Mouse (Mus musculus) forelimb bud, embryonic 11.5 days (tissue): ENCODE measurements around the gene Arhgef38.
A peak's percentile ranks its signal among the peaks of the same experiment; 100 is the strongest.

Experiments
- DNase-seq: peaks from one replicate; pipeline ENCODE4 v3.0.0-alpha.2; 2012; ENCODE audit warnings: low read depth, low spot score

Arhgef38 gene

DNA sequence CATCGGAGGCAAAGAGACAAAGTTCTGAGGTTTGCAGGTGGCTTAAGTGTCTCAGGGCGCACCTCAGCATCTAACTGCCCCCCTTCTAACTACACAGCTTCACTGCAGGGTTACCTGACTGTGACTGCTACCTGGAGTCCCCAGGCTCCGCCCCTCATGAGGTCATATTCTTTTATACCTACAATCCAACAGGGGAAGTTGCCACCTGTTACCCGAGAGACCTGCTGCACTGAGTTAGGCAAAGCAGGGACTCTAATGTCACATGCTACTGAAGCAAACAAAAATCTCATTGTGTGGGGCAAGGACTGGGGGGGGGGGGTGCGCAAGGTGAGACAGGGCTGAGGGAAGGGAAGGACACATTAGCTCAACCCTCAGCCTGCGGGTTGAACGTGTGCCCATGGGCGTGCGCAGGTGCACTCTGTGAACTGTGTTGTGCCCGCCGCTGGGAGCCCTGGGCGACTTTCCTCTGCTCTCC, at the start of gene Arhgef38:
TSS of gene Arhgef38 (minus strand) at position 129 of the 475 bp plus-strand sequence.
- no peak for DNase-seq

DNA sequence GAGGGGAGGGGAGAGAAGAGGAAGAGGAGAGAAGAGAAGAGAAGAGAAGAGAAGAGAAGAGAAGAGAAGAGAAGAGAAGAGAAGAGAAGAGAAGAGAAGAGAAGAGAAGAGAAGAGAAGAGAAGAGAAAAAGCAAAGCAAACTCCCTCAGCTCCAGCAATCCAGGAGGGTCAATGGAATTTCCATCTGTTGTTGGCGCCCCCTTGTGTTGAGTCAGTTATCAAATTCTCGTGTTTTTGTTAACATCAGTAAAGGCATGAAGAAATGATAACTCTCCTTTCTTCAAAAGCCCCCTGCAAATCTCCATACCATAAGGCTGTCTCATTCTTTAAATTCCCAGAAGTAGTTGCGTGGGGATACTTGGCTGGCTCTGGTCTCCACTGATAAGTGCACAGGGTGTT, 37.1 kb upstream of the Arhgef38 start:
- peak; percentile 70 for DNase-seq

DNA sequence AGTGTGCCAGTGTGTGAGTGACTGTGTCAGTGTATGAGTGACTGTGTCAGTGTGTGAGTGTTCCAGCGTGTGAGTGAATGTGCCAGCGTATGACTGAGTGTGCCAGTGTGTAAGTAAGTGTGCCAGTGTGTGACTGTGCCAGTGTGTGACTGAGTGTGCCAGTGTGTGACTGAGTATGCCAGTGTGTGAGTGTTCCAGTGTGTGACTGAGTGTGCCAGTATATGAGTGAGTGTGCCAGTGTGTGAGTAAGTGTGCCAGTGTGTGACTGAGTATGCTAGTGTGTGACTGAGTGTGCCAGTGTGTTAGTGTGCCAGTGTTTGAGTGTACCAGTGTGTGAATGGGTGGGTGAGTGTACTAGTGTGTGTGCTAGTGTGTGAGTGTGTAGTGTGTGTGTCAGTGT, 24.1 kb upstream of the Arhgef38 start:
- no peak for DNase-seq

GRCm38 (mm10) chr3:133255842-133256241, 21.1 kb upstream of the Arhgef38 start:
- no peak for DNase-seq

GRCm38 (mm10) chr3:133244027-133244426, 9.3 kb upstream of the Arhgef38 start:
- no peak for DNase-seq

- no peak for DNase-seq
Observed at GRCm38 (mm10) chr3:133241916-133242315, 7.2 kb upstream of the Arhgef38 start.

DNA sequence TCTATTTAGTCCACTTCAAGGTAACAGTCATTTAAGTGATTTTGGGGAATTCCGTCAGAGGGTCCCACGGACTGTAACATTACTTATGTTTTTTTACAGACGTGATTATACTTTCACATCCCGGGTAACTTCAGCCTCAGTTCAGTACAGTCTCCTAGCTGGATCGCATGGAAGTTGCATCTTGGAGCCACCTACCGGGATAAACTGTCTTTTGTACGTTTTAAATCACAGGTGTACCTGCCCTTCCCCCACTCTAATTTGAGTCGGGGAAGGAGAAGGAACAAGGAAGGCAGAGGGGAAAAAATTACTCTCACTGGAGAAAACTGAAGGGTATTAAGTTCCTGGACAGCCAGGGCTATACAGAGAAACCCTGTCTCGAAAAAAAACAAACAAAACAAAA, 756 bp downstream of the Arhgef38 start:
- DNase-seq = no peak

- no peak for DNase-seq
Observed at GRCm38 (mm10) chr3:133230427-133230826, 4.3 kb downstream of the Arhgef38 start.

- no peak for DNase-seq
Observed at GRCm38 (mm10) chr3:133229594-133229993, 5.2 kb downstream of the Arhgef38 start.

DNA sequence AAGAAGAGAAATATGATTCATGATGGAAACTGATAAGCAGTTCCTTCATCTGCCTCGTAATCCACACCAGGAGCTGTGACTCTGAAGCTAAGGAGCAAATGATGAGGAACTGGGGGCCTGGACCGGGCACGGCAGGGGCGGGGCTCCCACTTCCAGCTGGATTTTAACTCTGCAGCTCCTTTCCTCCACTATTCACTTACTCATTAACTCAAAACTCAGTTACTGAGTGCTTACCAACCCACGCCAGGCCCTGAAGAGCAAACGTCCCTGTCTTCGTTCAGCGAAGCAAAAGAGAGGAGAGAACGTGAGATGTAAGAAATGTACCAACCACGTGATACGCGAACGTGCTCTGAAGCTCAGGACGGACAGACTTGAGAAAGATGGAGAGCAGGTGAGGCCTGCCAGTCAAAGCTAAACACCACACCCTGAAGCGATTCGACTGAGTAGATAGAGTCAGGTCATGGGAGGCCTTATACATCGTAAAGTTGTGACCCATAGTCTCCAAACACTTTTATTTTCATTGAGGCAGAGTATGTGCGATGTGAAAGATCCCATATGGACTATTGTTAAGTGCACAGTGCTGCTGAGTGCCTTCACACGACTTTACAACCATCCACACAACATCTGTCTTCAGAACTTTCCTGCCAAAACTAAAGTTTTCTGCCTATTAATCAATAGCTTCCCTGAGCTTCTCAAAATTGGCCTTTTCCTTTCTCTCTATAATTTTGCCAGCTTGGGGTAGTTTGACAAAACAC, 7.3 kb downstream of the Arhgef38 start:
- no peak for DNase-seq

GRCm38 (mm10) chr3:133218501-133218900, 16.2 kb downstream of the Arhgef38 start:
- no peak for DNase-seq

DNA sequence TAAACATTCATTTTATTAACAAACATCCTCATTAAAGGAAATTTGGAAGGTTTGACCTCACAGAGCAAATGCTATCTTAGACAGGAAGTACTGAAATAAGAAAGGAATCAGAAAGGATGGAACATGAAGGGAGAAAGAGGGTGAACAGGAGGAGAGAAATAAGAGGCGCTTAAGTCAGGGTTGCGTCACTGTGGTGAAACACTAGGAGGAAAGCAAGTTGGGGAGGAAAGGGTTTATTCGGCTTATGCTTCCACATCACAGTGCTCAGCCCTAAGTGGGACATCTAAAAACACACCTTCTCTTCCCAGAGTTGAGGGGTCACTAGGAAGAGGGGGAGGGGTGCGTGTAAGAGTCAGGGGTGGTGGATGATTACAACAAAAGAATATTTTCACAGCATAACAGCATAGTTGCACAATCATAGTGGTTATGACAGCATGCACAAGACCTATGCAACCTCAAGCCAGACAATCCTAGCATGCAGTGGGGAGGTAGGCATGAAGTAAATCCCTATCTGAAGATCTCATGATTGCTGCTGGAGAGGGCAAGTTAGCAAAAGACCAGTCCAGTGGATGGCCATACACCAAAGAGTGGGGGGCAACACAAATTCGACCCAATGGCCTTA, 19.4 kb downstream of the Arhgef38 start:
- DNase-seq = no peak

- no peak for DNase-seq
Observed at GRCm38 (mm10) chr3:133213434-133214114, 21.2 kb downstream of the Arhgef38 start.

DNA sequence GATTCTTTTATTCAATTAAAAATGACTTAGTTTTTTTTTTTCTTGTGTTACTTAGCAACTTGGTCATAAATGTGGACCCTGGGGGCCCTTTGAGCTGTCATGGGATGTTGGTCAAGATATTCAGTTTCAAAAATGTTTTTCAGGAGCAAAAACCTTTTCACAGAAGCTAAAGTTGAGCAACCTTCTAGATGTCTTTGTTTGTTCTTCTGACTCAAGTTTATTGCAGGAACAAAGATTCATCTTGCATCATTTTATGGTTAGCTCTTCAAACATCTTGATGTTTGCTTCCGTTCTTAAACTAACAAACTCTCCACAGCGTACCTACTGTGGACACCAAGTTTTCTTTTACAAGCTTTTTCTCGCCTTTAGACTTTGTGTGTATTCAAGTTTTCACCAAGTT, 23.4 kb downstream of the Arhgef38 start:
- DNase-seq = no peak

- DNase-seq = no peak
Observed at GRCm38 (mm10) chr3:133203713-133204112, 31.0 kb downstream of the Arhgef38 start.

GRCm38 (mm10) chr3:133202171-133202570, 32.6 kb downstream of the Arhgef38 start:
- no peak for DNase-seq

DNA sequence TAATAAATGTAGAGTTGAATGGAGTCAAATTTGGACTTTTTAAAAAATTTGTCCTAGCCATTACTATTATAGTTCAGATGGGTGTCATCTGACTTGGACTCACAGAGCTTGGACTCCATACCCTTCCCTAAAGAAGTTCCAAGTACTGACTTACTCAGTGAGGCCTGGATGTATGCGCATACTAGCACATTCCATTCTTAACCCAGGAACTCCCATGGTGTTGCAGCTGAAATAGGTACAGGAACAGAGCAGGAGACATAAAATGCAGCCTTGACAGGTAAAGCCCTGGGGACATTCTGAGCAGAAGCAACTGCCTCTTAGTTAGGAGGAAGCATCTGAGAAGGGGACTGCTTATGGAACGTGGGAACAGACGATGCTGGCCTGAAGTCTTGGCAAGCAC, 45.8 kb downstream of the Arhgef38 start:
- DNase-seq = no peak

DNA sequence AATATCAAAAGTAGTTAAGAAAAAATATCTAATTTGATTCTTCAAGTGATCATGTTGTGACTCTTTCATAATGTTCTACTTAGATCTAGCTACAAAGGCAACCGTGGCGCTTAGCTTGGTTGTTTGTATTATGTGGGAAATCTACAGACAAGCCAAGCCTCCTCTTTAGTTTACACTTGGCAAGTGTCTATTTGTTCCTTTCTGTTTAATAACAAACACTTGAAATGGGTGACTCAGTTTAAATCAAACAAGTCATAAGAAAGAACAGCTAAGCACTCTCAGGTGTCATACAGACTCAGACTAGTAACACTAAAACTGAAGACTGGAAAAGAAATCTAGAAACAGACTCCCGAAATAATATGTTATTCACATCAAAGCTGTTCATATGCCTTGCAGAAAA, 47.2 kb downstream of the Arhgef38 start:
- DNase-seq = no peak

DNA sequence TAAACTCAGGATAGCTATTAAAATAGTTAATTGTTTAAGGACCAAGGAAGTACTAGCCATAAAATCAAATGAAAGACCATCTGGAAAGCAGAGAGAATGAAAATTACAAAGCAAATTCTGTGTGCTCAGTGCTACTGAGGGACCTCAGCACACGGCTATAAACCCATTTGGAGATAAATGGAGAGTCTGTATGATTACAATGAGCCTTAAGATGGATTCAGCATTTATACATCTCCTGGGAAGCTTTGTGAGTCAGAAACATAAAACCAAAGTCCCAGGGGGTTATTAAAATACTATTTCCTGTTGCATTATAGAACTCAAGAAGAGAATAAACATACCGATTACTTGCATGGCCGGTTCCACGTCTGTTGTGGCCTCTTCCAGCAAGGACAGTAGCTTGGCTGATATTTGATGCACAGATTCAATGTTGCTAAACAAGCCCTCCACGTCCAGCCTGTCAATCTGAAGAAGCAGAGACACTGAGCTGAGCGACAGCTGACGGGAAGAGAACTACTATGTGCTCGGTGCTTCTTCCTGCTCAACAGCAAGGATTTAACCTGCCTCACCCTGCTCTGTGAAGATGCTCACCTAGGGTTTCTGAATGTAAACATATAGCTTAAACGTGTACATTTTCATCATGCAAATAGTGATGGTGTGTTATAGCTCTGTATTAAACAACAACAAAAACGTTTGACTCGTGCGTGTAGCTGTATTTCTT, 58.6 kb downstream of the Arhgef38 start:
- no peak for DNase-seq

GRCm38 (mm10) chr3:133172291-133172690, 62.5 kb downstream of the Arhgef38 start:
- DNase-seq = no peak

- no peak for DNase-seq
Observed at GRCm38 (mm10) chr3:133169737-133170136, 65.0 kb downstream of the Arhgef38 start.

DNA sequence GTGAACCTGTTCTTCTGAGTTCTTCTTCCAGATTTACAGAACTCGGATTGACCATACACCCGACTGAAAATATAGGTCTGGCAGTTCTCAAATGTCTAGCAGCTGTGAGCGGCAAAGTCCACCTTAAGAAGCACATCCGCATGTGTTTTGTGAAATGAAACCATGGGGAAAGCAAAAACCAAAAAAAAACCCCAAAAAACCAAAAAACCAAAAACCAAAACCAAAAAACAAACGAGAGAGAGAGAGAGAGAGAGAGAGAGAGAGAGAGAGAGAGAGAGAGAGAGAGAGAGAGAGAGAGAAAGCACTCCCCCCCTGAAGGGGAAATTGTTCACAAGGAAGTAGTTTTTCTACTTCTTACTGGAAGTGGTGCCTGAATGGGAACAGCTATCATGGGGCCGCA, 67.2 kb downstream of the Arhgef38 start:
- DNase-seq = no peak
